Mouse (Mus musculus) spleen, adult 2 months (tissue): ENCODE results near the gene Gna12.

Experiments
- CTCF ChIP-seq: fragments of 200-500 bp; IDR thresholded peaks from 2 replicates; pipeline ENCODE4 v1.5.1; 2011; ENCODE audit warnings: mild to moderate bottlenecking, inconsistent platforms; ENCODE audit not compliant: insufficient read depth, insufficient read length, insufficient replicate concordance; ENCODE audit errors: extremely low read depth
- POLR2A ChIP-seq: fragments of 200-500 bp; IDR thresholded peaks from 2 replicates; pipeline ENCODE4 v1.6.1; 2011; ENCODE audit warnings: low read depth, low read length, inconsistent platforms

- no peak for TF ChIP-seq POLR2A
- no peak for TF ChIP-seq CTCF
Observed at GRCm38 (mm10) chr5:140710315-140710714, 119.9 kb downstream of the Gna12 start.
